Mouse (Mus musculus): ENCODE data around the gene Vwa2. TPM values are rescaled to one million over a fixed set of nuclear protein-coding genes. Genes with fewer than 3 reads are reported as not detected.
A peak's percentile ranks its signal among the peaks of the same experiment; 100 is the strongest.

Gene Vwa2
- polyA plus RNA-seq, 1 experiment from 2014 or later = 0.07 TPM

- H3K9me3 ChIP-seq (ENCODE audit: control insufficient read depth) = no peaks in the 10 kb centered on the region
- H3K4me2 ChIP-seq (replicated peaks; ENCODE audit: low read depth) = no peak overlapping the region
- no peak overlapping the region for H3K27ac ChIP-seq (ENCODE audit: low read depth, low read length)
- H3K27me3 ChIP-seq (replicated peaks; ENCODE audit: control insufficient read depth, insufficient read depth, low read length) = no peaks in the 10 kb centered on the region
- WGBS = 85% methylated on average over 9 of the region's 9 CpGs
- H3K36me3 ChIP-seq (ENCODE audit: control insufficient read depth, insufficient read depth) = 0 out of 2 replicates have a peak, but pooled peaks cover 3% of the 10 kb centered on the region
- ATAC-seq = no peak
- H3K9ac ChIP-seq (ENCODE audit: low read depth, low read length) = no peak overlapping the region
- peak; percentile 59 for TF ChIP-seq CTCF (IDR thresholded peaks at IDR 0.05; ENCODE audit: low read depth)
- no peak overlapping the region for H3K4me3 ChIP-seq (ENCODE audit: low read depth, low read length)
- no peaks in the 10 kb centered on the region for H3K4me1 ChIP-seq (replicated peaks; ENCODE audit: control insufficient read depth, insufficient read depth, low read length)
Measured at GRCm38 (mm10) chr19:56930029-56930428, 56.0 kb downstream of the Vwa2 start.

GRCm38 (mm10) chr19:56933800-56934199, 59.8 kb downstream of the Vwa2 start:
- no peak for ATAC-seq
- 80% methylated on average over 3 of the region's 3 CpGs for WGBS
- Histone ChIP-seq H3K27ac (ENCODE audit: low read depth, low read length) (no peak overlapping the region), H3K9ac (ENCODE audit: low read depth, low read length) (no peak overlapping the region), H3K27me3 (replicated peaks; ENCODE audit: control insufficient read depth, insufficient read depth, low read length) (no peaks in the 10 kb centered on the region), H3K9me3 (ENCODE audit: control insufficient read depth) (no peaks in the 10 kb centered on the region), H3K36me3 (ENCODE audit: control insufficient read depth, insufficient read depth) (no peaks in the 10 kb centered on the region), H3K4me2 (replicated peaks; ENCODE audit: low read depth) (no peak overlapping the region), H3K4me1 (replicated peaks; ENCODE audit: control insufficient read depth, insufficient read depth, low read length) (no peaks in the 10 kb centered on the region), H3K4me3 (ENCODE audit: low read depth, low read length) (no peak overlapping the region)
- no peak for TF ChIP-seq CTCF (IDR thresholded peaks at IDR 0.05; ENCODE audit: low read depth)

- Histone ChIP-seq H3K9me3 (ENCODE audit: control insufficient read depth) (no peaks in the 10 kb centered on the region), H3K4me3 (ENCODE audit: low read depth, low read length) (no peak overlapping the region), H3K9ac (ENCODE audit: low read depth, low read length) (no peak overlapping the region), H3K27ac (ENCODE audit: low read depth, low read length) (no peak overlapping the region), H3K36me3 (ENCODE audit: control insufficient read depth, insufficient read depth) (no peaks in the 10 kb centered on the region), H3K27me3 (replicated peaks; ENCODE audit: control insufficient read depth, insufficient read depth, low read length) (no peaks in the 10 kb centered on the region), H3K4me1 (replicated peaks; ENCODE audit: control insufficient read depth, insufficient read depth, low read length) (no peaks in the 10 kb centered on the region), H3K4me2 (replicated peaks; ENCODE audit: low read depth) (no peak overlapping the region)
- TF ChIP-seq CTCF (IDR thresholded peaks at IDR 0.05; ENCODE audit: low read depth) = no peak
- 79% methylated on average over 6 of the region's 6 CpGs for WGBS
- no peak for ATAC-seq
Measured at GRCm38 (mm10) chr19:56935111-56935510, 61.1 kb downstream of the Vwa2 start.

- TF ChIP-seq CTCF (IDR thresholded peaks at IDR 0.05; ENCODE audit: low read depth) = peak; percentile 55
- no peaks in the 10 kb centered on the region for H3K9me3 ChIP-seq (ENCODE audit: control insufficient read depth)
- no peak overlapping the region for H3K27ac ChIP-seq (ENCODE audit: low read depth, low read length)
- no peaks in the 10 kb centered on the region for H3K36me3 ChIP-seq (ENCODE audit: control insufficient read depth, insufficient read depth)
- no peak overlapping the region for H3K4me3 ChIP-seq (ENCODE audit: low read depth, low read length)
- no peaks in the 10 kb centered on the region for H3K4me1 ChIP-seq (replicated peaks; ENCODE audit: control insufficient read depth, insufficient read depth, low read length)
- WGBS = 91% methylated on average over 7 of the region's 7 CpGs
- H3K4me2 ChIP-seq (replicated peaks; ENCODE audit: low read depth) = no peak overlapping the region
- no peak overlapping the region for H3K9ac ChIP-seq (ENCODE audit: low read depth, low read length)
- ATAC-seq = no peak
- no peaks in the 10 kb centered on the region for H3K27me3 ChIP-seq (replicated peaks; ENCODE audit: control insufficient read depth, insufficient read depth, low read length)
Measured at GRCm38 (mm10) chr19:56935777-56936176, 61.7 kb downstream of the Vwa2 start.

GRCm38 (mm10) chr19:56936253-56936652, 62.2 kb downstream of the Vwa2 start:
- no peak overlapping the region for H3K9ac ChIP-seq (ENCODE audit: low read depth, low read length)

GRCm38 (mm10) chr19:56937911-56938310, 63.9 kb downstream of the Vwa2 start:
- ATAC-seq = no peak
- Histone ChIP-seq H3K36me3 (ENCODE audit: control insufficient read depth, insufficient read depth) (no peaks in the 10 kb centered on the region), H3K4me3 (ENCODE audit: low read depth, low read length) (no peak overlapping the region), H3K27ac (ENCODE audit: low read depth, low read length) (no peak overlapping the region), H3K4me1 (replicated peaks; ENCODE audit: control insufficient read depth, insufficient read depth, low read length) (no peaks in the 10 kb centered on the region), H3K27me3 (replicated peaks; ENCODE audit: control insufficient read depth, insufficient read depth, low read length) (no peaks in the 10 kb centered on the region), H3K9me3 (ENCODE audit: control insufficient read depth) (no peaks in the 10 kb centered on the region), H3K4me2 (replicated peaks; ENCODE audit: low read depth) (no peak overlapping the region), H3K9ac (ENCODE audit: low read depth, low read length) (no peak overlapping the region)
- TF ChIP-seq CTCF (IDR thresholded peaks at IDR 0.05; ENCODE audit: low read depth) = no peak
- WGBS = 94% methylated on average over 5 of the region's 5 CpGs

More at GRCm38 (mm10) chr19:56936253-56936652, 62.2 kb downstream of the Vwa2 start:
- H3K36me3 ChIP-seq (ENCODE audit: control insufficient read depth, insufficient read depth) = no peaks in the 10 kb centered on the region
- H3K27me3 ChIP-seq (replicated peaks; ENCODE audit: control insufficient read depth, insufficient read depth, low read length) = no peaks in the 10 kb centered on the region
- H3K4me2 ChIP-seq (replicated peaks; ENCODE audit: low read depth) = no peak overlapping the region
- WGBS = 95% methylated on average over 8 of the region's 8 CpGs
- no peak for TF ChIP-seq CTCF (IDR thresholded peaks at IDR 0.05; ENCODE audit: low read depth)
- H3K27ac ChIP-seq (ENCODE audit: low read depth, low read length) = no peak overlapping the region
- no peak for ATAC-seq
- no peaks in the 10 kb centered on the region for H3K4me1 ChIP-seq (replicated peaks; ENCODE audit: control insufficient read depth, insufficient read depth, low read length)
- no peak overlapping the region for H3K4me3 ChIP-seq (ENCODE audit: low read depth, low read length)
- no peaks in the 10 kb centered on the region for H3K9me3 ChIP-seq (ENCODE audit: control insufficient read depth)

- TF ChIP-seq CTCF (IDR thresholded peaks at IDR 0.05; ENCODE audit: low read depth) = no peak
- H3K27me3 ChIP-seq (replicated peaks; ENCODE audit: control insufficient read depth, insufficient read depth, low read length) = no peaks in the 10 kb centered on the region
- H3K9ac ChIP-seq (ENCODE audit: low read depth, low read length) = no peak overlapping the region
- no peak overlapping the region for H3K4me2 ChIP-seq (replicated peaks; ENCODE audit: low read depth)
- no peak overlapping the region for H3K4me3 ChIP-seq (ENCODE audit: low read depth, low read length)
- H3K4me1 ChIP-seq (replicated peaks; ENCODE audit: control insufficient read depth, insufficient read depth, low read length) = no peaks in the 10 kb centered on the region
- no peaks in the 10 kb centered on the region for H3K36me3 ChIP-seq (ENCODE audit: control insufficient read depth, insufficient read depth)
- ATAC-seq = no peak
- no peaks in the 10 kb centered on the region for H3K9me3 ChIP-seq (ENCODE audit: control insufficient read depth)
- no peak overlapping the region for H3K27ac ChIP-seq (ENCODE audit: low read depth, low read length)
- 69% methylated on average over 9 of the region's 9 CpGs for WGBS
Measured at GRCm38 (mm10) chr19:56939826-56940225, 65.8 kb downstream of the Vwa2 start.

All from intestine, postnatal 0 days (tissue).